Mouse (Mus musculus) liver, embryonic 14.5 days (tissue): ENCODE results near the gene Brk1. TPM values are rescaled to one million over a fixed set of nuclear protein-coding genes. Genes with fewer than 3 reads are reported as not detected.

ENCODE experiments used
- ATAC-seq: fragments of 200-750 bp; cut with Nextera tagmentation; 2 replicates; pipeline ENCODE4 v1.8.0; 2017; ENCODE audit warnings: moderate number of reproducible peaks, mild to moderate bottlenecking, moderate library complexity; ENCODE audit not compliant: insufficient read depth
- DNase-seq, 3 experiments: peaks; one replicate each; pipeline ENCODE4 v3.0.0-alpha.2; 2012 to 2013; ENCODE audit warnings: low read depth in 3 of 3, low spot score in 3 of 3
- H3K27ac ChIP-seq: fragments of 300-500 bp; sonication (generic); 2 replicates; pipeline ENCODE4 v1.5.1; 2014; ENCODE audit warnings: moderate library complexity, mild to moderate bottlenecking, control low read depth, inconsistent platforms
- H3K27me3 ChIP-seq: fragments of 300-500 bp; sonication (generic); 2 replicates; pipeline ENCODE4 v1.6.1; 2014; ENCODE audit warnings: mild to moderate bottlenecking, low read length, moderate library complexity; ENCODE audit not compliant: control insufficient read depth, insufficient read depth
- H3K36me3 ChIP-seq: fragments of 300-500 bp; sonication (generic); replicated peaks from 2 replicates; pipeline ENCODE4 v1.6.1; 2014; ENCODE audit warnings: low read depth; ENCODE audit not compliant: control insufficient read depth, insufficient read depth
- H3K4me1 ChIP-seq, 2 experiments: fragments of 200-500 bp in 1 of 2; fragments of 300-500 bp in 1 of 2; sonication (generic) in 1 of 2; replicated peaks; 2 replicates each; pipeline ENCODE4 v1.6.1; 2012 to 2014; ENCODE audit warnings: antibody characterized with exemption in 1 of 2, inconsistent platforms in 1 of 2, low read length in 1 of 2; ENCODE audit not compliant: control insufficient read depth in 2 of 2, insufficient read depth in 2 of 2
- H3K4me2 ChIP-seq: fragments of 300-500 bp; sonication (generic); 2 replicates; pipeline ENCODE4 v1.6.1; 2014; ENCODE audit warnings: low read depth, mild to moderate bottlenecking, control low read depth, moderate library complexity
- H3K4me3 ChIP-seq, 2 experiments: fragments of 200-500 bp in 1 of 2; fragments of 300-500 bp in 1 of 2; sonication (generic) in 1 of 2; 2 replicates each; pipeline ENCODE4 v1.5.1; 2012 to 2014; ENCODE audit warnings: low read depth in 2 of 2, low read length in 2 of 2, mild to moderate bottlenecking in 2 of 2, control low read depth in 1 of 2, inconsistent platforms in 1 of 2, moderate library complexity in 1 of 2; ENCODE audit not compliant: insufficient read depth in 1 of 2
- H3K9ac ChIP-seq: fragments of 300-500 bp; sonication (generic); replicated peaks from 2 replicates; pipeline ENCODE4 v1.6.1; 2014; ENCODE audit warnings: mild to moderate bottlenecking, control low read depth, moderate library complexity
- H3K9me3 ChIP-seq: fragments of 300-500 bp; sonication (generic); 2 replicates; pipeline ENCODE4 v1.6.1; 2016; ENCODE audit warnings: low read length, mixed read lengths; ENCODE audit not compliant: control insufficient read depth
- CTCF ChIP-seq: IDR thresholded peaks from 2 replicates; pipeline ENCODE4 v1.5.1; 2016; ENCODE audit warnings: antibody characterized with exemption, low read depth, control low read depth
- EP300 ChIP-seq: IDR thresholded peaks from 2 replicates; pipeline ENCODE4 v1.6.1; 2016; ENCODE audit warnings: antibody characterized with exemption, low read depth
- WGBS: fragments of 180-500 bp; shearing (Covaris S2); extraction: QIAGEN DNeasy Blood & Tissue Kit; methylation state at CpG from one replicate; pipeline ENCODE4 v1.1.7; 2014; ENCODE audit not compliant: insufficient replicate concordance; 5-methylcytosine and 5-hydroxymethylcytosine counted together
- polyA plus RNA-seq, 2 experiments: library from polyadenylated mRNA; depleted of rRNA in 1 of 2; stranded (reverse) in 1 of 2; unstranded in 1 of 2; fragments of >200 nt; fragmentation: Nextera tagmentation in 1 of 2; extraction: Ambion mirVana in 1 of 2; gene quantifications; 2 replicates each; pipeline versions ENCODE4 v1.2.1 to v1.2.3; 2012 to 2014

Gene Brk1
- 66.6 and 71.1 TPM in 2 replicates for polyA plus RNA-seq (2012; rRNA removed)
- 86.4 and 88.8 TPM in 2 replicates for polyA plus RNA-seq (2014; fragmentation: Nextera tagmentation; extraction: Ambion mirVana)

GRCm38 (mm10) chr6:113604432-113605223 lies at the start of gene Brk1:
Brk1 (plus strand) TSS chr6:113604772.
- TF ChIP-seq EP300 (no peak), CTCF (peak; percentile 82)
- under 1% methylated on average over 63 of the region's 65 CpGs for WGBS
- Histone ChIP-seq H3K9me3 (no peaks in the 10 kb centered on the region), H3K9ac (peak within 1 kb of the TSS; percentile 83), H3K27ac (peak within 1 kb of the TSS; percentile 57), H3K4me2 (peak within 1 kb of the TSS; percentile 82), H3K27me3 (no peaks in the 10 kb centered on the region), H3K4me3 (peak within 1 kb of the TSS; percentile 73 to 99), H3K36me3 (no peaks in the 10 kb centered on the region; the same call in 1 of the 2 replicates), H3K4me1 (peaks cover 8 to 19% of the 10 kb centered on the region in 2 experiments)
- DNase-seq (peak; percentile 66 to 75 (median 72)), ATAC-seq (peak; percentile 94)

- TF ChIP-seq EP300 (no peak), CTCF (no peak)
- WGBS = 86% methylated on average over 6 of the region's 6 CpGs
Observed at GRCm38 (mm10) chr6:113559736-113560135, 44.8 kb upstream of the Brk1 start.

GRCm38 (mm10) chr6:113564557-113564956 lies 40.0 kb upstream of the Brk1 start:
- no peak for TF ChIP-seq CTCF
- no peak for TF ChIP-seq EP300
- H3K9ac ChIP-seq = no peak overlapping the region

More at GRCm38 (mm10) chr6:113559736-113560135, 44.8 kb upstream of the Brk1 start:
- no peak overlapping the region for H3K27ac ChIP-seq
- no peak for DNase-seq
- no peaks in the 10 kb centered on the region for H3K4me1 ChIP-seq
- peaks cover 24% of the 10 kb centered on the region for H3K36me3 ChIP-seq
- ATAC-seq = no peak
- H3K4me3 ChIP-seq = no peak overlapping the region
- no peak overlapping the region for H3K4me2 ChIP-seq
- H3K9ac ChIP-seq = no peak overlapping the region
- no peaks in the 10 kb centered on the region for H3K9me3 ChIP-seq
- no peaks in the 10 kb centered on the region for H3K27me3 ChIP-seq

GRCm38 (mm10) chr6:113576044-113576443 lies 28.5 kb upstream of the Brk1 start:
- WGBS = 90% methylated on average over 6 of the region's 6 CpGs
- H3K9me3 ChIP-seq = no peaks in the 10 kb centered on the region
- H3K4me1 ChIP-seq = no peaks in the 10 kb centered on the region
- H3K27me3 ChIP-seq = no peaks in the 10 kb centered on the region
- no peak for DNase-seq
- H3K9ac ChIP-seq = no peak overlapping the region
- H3K4me2 ChIP-seq = no peak overlapping the region
- ATAC-seq = no peak
- no peak overlapping the region for H3K27ac ChIP-seq
- no peak for TF ChIP-seq EP300
- TF ChIP-seq CTCF = no peak
- peaks cover 27% of the 10 kb centered on the region for H3K36me3 ChIP-seq
- no peak overlapping the region for H3K4me3 ChIP-seq

More at GRCm38 (mm10) chr6:113564557-113564956, 40.0 kb upstream of the Brk1 start:
- no peak for DNase-seq
- Histone ChIP-seq H3K4me3 (no peak overlapping the region), H3K9me3 (no peaks in the 10 kb centered on the region), H3K4me1 (no peaks in the 10 kb centered on the region), H3K27me3 (no peaks in the 10 kb centered on the region), H3K4me2 (no peak overlapping the region), H3K36me3 (peaks cover 27% of the 10 kb centered on the region), H3K27ac (no peak overlapping the region)
- WGBS = 92% methylated on average over 1 of the region's 1 CpGs
- no peak for ATAC-seq

- TF ChIP-seq CTCF (no peak), EP300 (no peak)
- Histone ChIP-seq H3K27me3 (no peaks in the 10 kb centered on the region), H3K4me1 (no peaks in the 10 kb centered on the region), H3K27ac (no peak overlapping the region), H3K9me3 (no peaks in the 10 kb centered on the region), H3K4me3 (no peak overlapping the region), H3K9ac (no peak overlapping the region), H3K4me2 (no peak overlapping the region), H3K36me3 (peaks cover 19% of the 10 kb centered on the region)
- WGBS = 84% methylated on average over 3 of the region's 3 CpGs
- no peak for DNase-seq
- ATAC-seq = no peak
Observed at GRCm38 (mm10) chr6:113579306-113579705, 25.3 kb upstream of the Brk1 start.
